Mouse (Mus musculus): Measurements from ENCODE around the gene Clec12a. TPM values are rescaled to one million over a fixed set of nuclear protein-coding genes. Genes with fewer than 3 reads are reported as not detected.

The Clec12a gene
- polyA plus RNA-seq (2017; shearing (Covaris generic)) = 1.5 TPM

DNA sequence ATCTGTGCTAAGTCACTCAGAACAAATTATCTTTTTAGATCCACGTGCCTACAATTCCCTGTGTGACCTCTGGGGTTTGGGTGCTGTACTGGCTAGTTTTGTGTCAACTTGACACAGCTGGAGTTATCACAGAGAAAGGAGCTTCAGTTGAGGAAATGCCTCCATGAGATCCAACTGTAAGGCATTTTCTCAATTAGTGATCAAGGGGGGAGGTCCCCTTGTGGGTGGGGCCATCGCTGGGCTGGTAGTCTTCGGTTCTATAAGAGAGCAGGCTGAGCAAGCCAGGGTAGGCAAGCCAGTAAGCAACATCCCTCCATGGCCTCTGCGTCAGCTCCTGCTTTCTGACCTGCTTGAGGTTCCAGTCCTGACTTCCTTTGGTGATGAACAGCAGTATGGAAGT is at the start of gene Clec12a:
Clec12a (plus strand) TSS at position 301 of the 400 bp plus-strand sequence.

DNA sequence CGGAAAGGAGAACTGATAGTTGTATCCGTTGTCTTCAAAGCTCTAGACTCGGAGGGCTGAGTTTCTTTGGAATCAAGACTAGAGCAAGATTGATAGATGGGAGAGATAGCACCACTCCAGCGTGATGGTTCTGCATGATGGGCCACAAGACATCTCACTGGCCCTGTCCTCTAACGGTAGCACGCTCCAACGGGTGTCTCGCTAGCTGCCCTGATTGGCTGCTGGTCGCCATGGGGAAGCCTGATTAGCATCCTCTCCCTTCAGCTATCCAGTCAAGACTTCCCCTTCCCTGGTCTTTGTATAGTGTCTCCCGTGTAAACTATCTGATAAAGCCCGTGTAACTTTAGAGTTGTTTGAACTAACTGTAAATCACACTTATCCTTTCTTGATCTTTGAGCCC is 10.9 kb upstream of the Clec12a start, which contains the start of gene 4922502D21Rik:
4922502D21Rik (minus strand) TSS at position 187 of the 400 bp plus-strand sequence.

DNA sequence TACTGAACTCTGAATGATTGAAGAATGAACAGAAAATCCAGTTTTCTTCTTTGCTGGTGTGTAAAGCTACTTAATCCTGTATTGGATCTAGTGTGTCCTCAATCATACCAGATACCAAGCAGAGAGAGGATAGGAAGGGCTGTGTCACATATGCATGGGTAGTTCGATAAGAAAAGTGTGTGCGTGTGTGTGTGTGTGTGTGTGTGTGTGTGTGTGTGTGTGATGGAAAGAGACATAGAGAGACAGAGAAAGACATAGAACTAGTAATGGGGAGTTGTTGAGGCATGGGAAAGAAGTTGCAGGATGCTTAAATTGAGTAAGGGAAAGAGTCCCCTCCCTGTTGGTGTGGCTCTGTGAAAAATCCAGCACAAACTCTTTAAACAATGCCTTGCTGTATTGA is 43.3 kb downstream of the Clec12a start, which contains the start of gene Clec12b:
Clec12b (minus strand) TSS at position 101 of the 400 bp plus-strand sequence.

DNA sequence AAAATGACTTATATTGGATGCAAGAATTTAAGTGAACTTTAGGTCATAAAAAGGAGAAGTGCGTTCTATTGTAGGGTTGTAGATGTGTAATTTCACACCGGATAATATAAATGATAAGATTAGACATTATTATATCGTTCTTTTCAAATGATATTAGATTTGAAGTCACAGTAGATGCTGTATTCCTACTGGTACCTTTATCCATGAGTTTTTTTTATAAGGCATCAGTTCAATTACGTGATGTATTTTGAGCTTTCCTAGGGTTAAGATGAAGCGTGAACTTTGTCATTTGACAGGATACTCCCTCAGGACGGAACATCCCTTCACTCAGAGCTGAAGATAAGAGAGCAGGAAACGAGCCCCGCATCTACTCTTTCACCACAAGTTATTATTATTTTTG is 54.5 kb downstream of the Clec12a start, which contains the start of gene Clec1b:
Clec1b (plus strand) TSS at position 301 of the 400 bp plus-strand sequence.

DNA sequence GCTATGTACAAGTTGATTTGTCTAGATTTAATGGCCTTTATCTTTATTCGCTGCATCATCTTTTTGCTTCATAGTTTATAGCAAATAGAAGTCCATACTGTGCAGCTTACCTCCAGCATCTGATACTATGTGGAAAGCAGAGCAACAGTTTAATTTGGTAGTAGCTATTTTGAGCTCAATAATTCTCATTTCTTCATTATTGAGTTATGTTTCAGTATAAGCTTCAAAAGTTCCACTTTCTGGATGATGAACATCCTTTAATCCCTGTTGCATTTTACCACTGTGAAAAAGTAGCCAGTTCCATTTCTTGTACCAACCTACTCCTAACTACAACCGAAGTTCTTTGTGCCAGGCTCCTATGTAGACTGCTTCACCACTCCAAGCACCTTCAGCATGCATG is 66.1 kb downstream of the Clec12a start, which contains the start of gene Clec9a:
Clec9a (plus strand) TSS at position 301 of the 400 bp plus-strand sequence.

Other genes starting within 250 kb of the Clec12a start
- not detected for gene Clec2e, start 241.8 kb upstream of the Clec12a start, polyA plus RNA-seq (2017; shearing (Covaris generic))
- gene Clec2d, start 162.1 kb upstream of the Clec12a start, polyA plus RNA-seq (2017; shearing (Covaris generic)) = 16.7 TPM
- gene Cd69, start 67.3 kb upstream of the Clec12a start, polyA plus RNA-seq (2017; shearing (Covaris generic)) = 146 TPM
- not detected for gene 4922502D21Rik, start 10.9 kb upstream of the Clec12a start, polyA plus RNA-seq (2017; shearing (Covaris generic))
- gene Clec12b, start 43.2 kb downstream of the Clec12a start, polyA plus RNA-seq (2017; shearing (Covaris generic)) = not detected
- 1.5 TPM for gene Clec1b, start 54.6 kb downstream of the Clec12a start, polyA plus RNA-seq (2017; shearing (Covaris generic))
- gene Clec9a, start 66.2 kb downstream of the Clec12a start, polyA plus RNA-seq (2017; shearing (Covaris generic)) = not detected
- not detected for gene Clec1a, start 109.3 kb downstream of the Clec12a start, polyA plus RNA-seq (2017; shearing (Covaris generic))
- 0.11 TPM for gene Olr1, start 164.5 kb downstream of the Clec12a start, polyA plus RNA-seq (2017; shearing (Covaris generic))
- gene Tmem52b, start 169.9 kb downstream of the Clec12a start, polyA plus RNA-seq (2017; shearing (Covaris generic)) = not detected
- 29.5 TPM for gene Gabarapl1, start 190.5 kb downstream of the Clec12a start, polyA plus RNA-seq (2017; shearing (Covaris generic))
- gene Klre1, start 235.2 kb downstream of the Clec12a start, polyA plus RNA-seq (2017; shearing (Covaris generic)) = not detected
- 1.7 TPM for gene Klrd1, start 249.1 kb downstream of the Clec12a start, polyA plus RNA-seq (2017; shearing (Covaris generic))